ENCODE assay signal across 11 mouse cellular contexts in the genomic region with DNA sequence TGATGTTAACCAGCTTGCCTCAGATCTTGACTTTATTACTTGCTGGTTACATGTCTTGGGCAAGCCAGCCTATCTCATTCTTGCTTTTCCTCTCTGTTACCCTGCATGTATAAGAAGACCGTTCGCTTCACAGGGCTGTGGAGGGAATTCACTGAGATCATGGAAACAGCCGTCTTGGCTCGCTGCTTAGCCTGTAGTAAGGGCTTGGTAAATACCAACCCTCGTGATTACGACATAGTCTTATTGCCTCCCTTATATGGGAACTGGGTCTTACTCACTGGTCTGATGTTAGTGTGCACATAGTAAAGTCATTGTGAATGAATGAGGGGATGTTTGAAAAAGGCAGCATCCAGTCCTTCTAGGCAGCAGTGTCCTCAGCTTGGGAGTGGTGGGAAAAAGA. TPM values are rescaled to one million over a fixed set of nuclear protein-coding genes. Genes with fewer than 3 reads are reported as not detected.
DNase-seq lines count a peak whose midpoint lies in the region; TF ChIP-seq lines count a peak whose summit lies in the region.
"Had no signal": no experiment of that assay in that cellular context is flagged by ENCODE, and none has a peak within 500 bp of the region (broad histone marks: within the 10 kb centered on the region; RNA-seq: fewer than 3 reads in every experiment).

No protein-coding gene starts in this region.

- peak; percentile 67 for DNase-seq in kidney, adult 2 months
- DNase-seq in kidney, adult 9 months: no peak
- peak; percentile 12 to 54 for DNase-seq in adrenal gland, adult 18-20 months (ENCODE audit: low spot score in 2 of 2)
- DNase-seq in heart, postnatal 10 days: peak; percentile 49 to 63
- peak; percentile 86 for DNase-seq in lung, postnatal 36 days
- no peak for DNase-seq in thymus, postnatal 0 days (ENCODE audit: low spot score)
- no peak for DNase-seq in frontal cortex, postnatal 10 days (ENCODE audit: low spot score in 2 of 2)
- no peak for DNase-seq in thymus, adult 2 months

- H3K27ac ChIP-seq in kidney, adult 2 months (ENCODE audit: insufficient read depth, low read depth, low read length): peak overlapping the region; percentile 60
- no peak overlapping the region for H3K27ac ChIP-seq in thymus, adult 2 months (ENCODE audit: control insufficient read depth, insufficient read depth, low read length)
- H3K27ac ChIP-seq: liver, embryonic 14.5 days; neural tube, embryonic 12.5 days had no signal

- TF ChIP-seq CTCF in kidney, adult 2 months (conservative IDR thresholded peaks at IDR 0.05; ENCODE audit: insufficient read depth, insufficient read length, low read depth, low read length): no peak
- TF ChIP-seq CTCF in thymus, adult 2 months (IDR thresholded peaks at IDR 0.05; ENCODE audit: borderline replicate concordance, control insufficient read depth, extremely low read depth, insufficient read depth, low read length, poor library complexity): no peak

- no peak for TF ChIP-seq POLR2A in kidney, adult 2 months (IDR thresholded peaks at IDR 0.05; ENCODE audit: low read depth, low read length)
- TF ChIP-seq POLR2A in thymus, adult 2 months (IDR thresholded peaks at IDR 0.05; ENCODE audit: control insufficient read depth, extremely low read depth, insufficient read depth, low read length, poor library complexity): no peak

- intact Hi-C loops in heart, postnatal 10 days (cut with DNase I): no loop called here

- peaks cover 45% of the 10 kb centered on the region for H3K36me3 ChIP-seq in kidney, adult 2 months (ENCODE audit: control insufficient read depth, insufficient read depth, low read length)
- no peaks in the 10 kb centered on the region for H3K36me3 ChIP-seq in thymus, adult 2 months (ENCODE audit: control insufficient read depth, insufficient read depth, low read length)
- H3K36me3 ChIP-seq: neural tube, embryonic 12.5 days had no signal

- H3K4me3 ChIP-seq in kidney, adult 2 months (ENCODE audit: insufficient read depth, low read depth, low read length): no peak overlapping the region
- no peak overlapping the region for H3K4me3 ChIP-seq in thymus, adult 2 months (ENCODE audit: control insufficient read depth, insufficient read depth, low read length)
- H3K4me3 ChIP-seq: neural tube, embryonic 12.5 days had no signal

- peaks cover 69% of the 10 kb centered on the region for H3K4me1 ChIP-seq in kidney, adult 2 months (ENCODE audit: control insufficient read depth, insufficient read depth, low read length)
- no peaks in the 10 kb centered on the region for H3K4me1 ChIP-seq in thymus, adult 2 months (replicated peaks; ENCODE audit: control insufficient read depth, insufficient read depth, low read length)
- H3K4me1 ChIP-seq: neural tube, embryonic 12.5 days had no signal

- no peaks in the 10 kb centered on the region for H3K27me3 ChIP-seq in kidney, adult 2 months (replicated peaks; ENCODE audit: control insufficient read depth, insufficient read depth, low read length)
- H3K27me3 ChIP-seq in thymus, adult 2 months (ENCODE audit: control insufficient read depth, insufficient read depth, low read length): no peaks in the 10 kb centered on the region
- H3K27me3 ChIP-seq: neural tube, embryonic 12.5 days had no signal

- 15% methylated on average over 6 of the region's 6 CpGs for WGBS in kidney, adult 2 months
- WGBS in thymus, adult 2 months: 88% methylated on average over 6 of the region's 6 CpGs

RNA-seq across cellular contexts. Expression of gene Timp3, which starts 10.4 kb away (rescaled TPM):
- 609 and 859 TPM in 2 replicates for polyA plus RNA-seq in kidney, adult 2 months (2012; rRNA removed)
- total RNA-seq in adrenal gland, adult 18-20 months (2021): 100 to 1,000 TPM; 511 to 546 TPM
- 100 to 1,000 TPM; 112 to 223 TPM for total RNA-seq in heart, postnatal 10 days (2021)
- 18.2 and 25.2 TPM in 2 replicates for polyA plus RNA-seq in thymus, postnatal 0 days (2015; fragmentation: Nextera tagmentation; extraction: Ambion mirVana)
- 30.5 and 39.7 TPM in 2 replicates for polyA plus RNA-seq in thymus, adult 2 months (2012; rRNA removed)
- total RNA-seq: MEL had no signal

Comparison
In these comparisons a context has a peak if more than half of its experiments do, and no peak if none do; other contexts are left out.
1. DNase-seq: peak in kidney, adult 2 months (single experiment), adrenal gland, adult 18-20 months (2 of 2), heart, postnatal 10 days (2 of 2) and lung, postnatal 36 days (single experiment); none in kidney, adult 9 months (single experiment), thymus, postnatal 0 days (single experiment), frontal cortex, postnatal 10 days (0 of 2) and thymus, adult 2 months (single experiment).
2. RNA of gene Timp3, which starts 10.4 kb away (polyA plus RNA-seq): 609 to 859 TPM in kidney, adult 2 months; 30.5 to 39.7 TPM in thymus, adult 2 months and 18.2 to 25.2 TPM in thymus, postnatal 0 days; every median in the first group is over 10 times any median in the second.